Mouse (Mus musculus) intestine, embryonic 15.5 days (tissue): ENCODE measurements around the gene Gm20897. TPM values are rescaled to one million over a fixed set of nuclear protein-coding genes. Genes with fewer than 3 reads are reported as not detected.
"Not testable (repeated sequence)": the region's sequence is repeated elsewhere in the genome, so short reads cannot be mapped to it uniquely, and the experiment has no call there.

ENCODE experiments used
- ATAC-seq: fragments of 200-750 bp; cut with Nextera tagmentation; 2 replicates; pipeline ENCODE4 v1.8.0; 2017; ENCODE audit warnings: moderate TSS enrichment, moderate library complexity
- H3K27ac ChIP-seq: fragments of 300-500 bp; sonication (generic); 2 replicates; pipeline ENCODE4 v1.5.1; 2015; ENCODE audit warnings: mild to moderate bottlenecking, inconsistent platforms
- H3K27me3 ChIP-seq: fragments of 300-500 bp; sonication (generic); replicated peaks from 2 replicates; pipeline ENCODE4 v1.6.1; 2015; ENCODE audit warnings: inconsistent platforms
- H3K36me3 ChIP-seq: fragments of 300-500 bp; sonication (generic); 2 replicates; pipeline ENCODE4 v1.6.1; 2015; ENCODE audit warnings: inconsistent platforms
- H3K4me1 ChIP-seq: fragments of 300-500 bp; sonication (generic); replicated peaks from 2 replicates; pipeline ENCODE4 v1.6.1; 2015; ENCODE audit warnings: inconsistent platforms
- H3K4me2 ChIP-seq: fragments of 300-500 bp; sonication (generic); replicated peaks from 2 replicates; pipeline ENCODE4 v1.6.1; 2015; ENCODE audit warnings: mild to moderate bottlenecking, inconsistent platforms
- H3K4me3 ChIP-seq: fragments of 300-500 bp; sonication (generic); replicated peaks from 2 replicates; pipeline ENCODE4 v1.5.1; 2015; ENCODE audit warnings: inconsistent platforms
- H3K9ac ChIP-seq: fragments of 300-500 bp; sonication (generic); 2 replicates; pipeline ENCODE4 v1.6.1; 2015; ENCODE audit warnings: inconsistent platforms
- H3K9me3 ChIP-seq: fragments of 300-500 bp; sonication (generic); 2 replicates; pipeline ENCODE4 v1.6.1; 2016; ENCODE audit warnings: inconsistent platforms
- WGBS: fragments of 180-500 bp; shearing (Covaris S2); methylation state at CpG from one replicate; pipeline ENCODE4 v1.1.7; 2015; 5-methylcytosine and 5-hydroxymethylcytosine counted together
- polyA plus RNA-seq: library from polyadenylated mRNA; unstranded; fragments of >200 nt; fragmentation: Nextera tagmentation; extraction: Ambion mirVana; gene quantifications from 2 replicates; pipeline ENCODE4 v1.2.1, GENCODE M21; 2015

The Gm20897 gene
- polyA plus RNA-seq = not detected in 2 replicates

DNA sequence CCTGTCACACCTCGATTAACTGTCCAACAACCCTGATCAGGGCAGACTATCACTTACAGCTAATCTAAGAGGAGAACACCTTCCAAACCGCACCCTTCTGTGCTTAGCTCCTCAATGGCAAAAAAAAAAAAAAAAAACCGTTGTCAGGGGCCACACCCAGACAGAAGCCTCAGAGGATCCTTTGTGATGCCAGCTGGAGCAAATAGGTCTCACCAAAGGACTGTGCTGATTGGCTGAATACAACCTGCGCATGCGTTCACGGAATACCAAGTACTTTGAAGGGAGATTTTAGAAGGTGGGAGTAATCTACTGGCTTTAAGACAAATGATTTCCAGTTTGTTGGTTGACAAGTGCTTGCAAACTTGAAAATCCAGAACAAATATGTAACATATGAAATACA, at the start of gene Gm20897:
TSS of gene Gm20897 (minus strand) at position 101 of the 400 bp plus-strand sequence.
- not testable (repeated sequence) for H3K4me2 ChIP-seq, ATAC-seq, H3K36me3 ChIP-seq, H3K9me3 ChIP-seq, H3K4me1 ChIP-seq, H3K27me3 ChIP-seq, H3K9ac ChIP-seq, H3K4me3 ChIP-seq, H3K27ac ChIP-seq
- WGBS = 92% methylated on average over 3 of the region's 6 CpGs

Other genes starting within 250 kb of the Gm20897 start
- not detected in 2 replicates for gene Gm21732, start 73.5 kb upstream of the Gm20897 start, polyA plus RNA-seq